Mouse (Mus musculus) kidney, adult 2 months (tissue): ENCODE measurements at regions not wholly inside any gene's neighbourhood (a gene's known extent, or its start where the extent isn't known, plus 50 kb on each side); places are given as distances from the start of the nearest gene placed in this dataset.
A peak's percentile ranks its signal among the peaks of the same experiment; 100 is the strongest.

Experiments
- DNase-seq: peaks from one replicate; pipeline ENCODE4 v3.0.0; 2021
- H3K27ac ChIP-seq: fragments of 200-500 bp; 2 replicates; pipeline ENCODE4 v1.5.1; 2012; ENCODE audit warnings: low read depth, low read length, control low read depth, inconsistent platforms; ENCODE audit not compliant: insufficient read depth
- H3K27me3 ChIP-seq: fragments of 200-500 bp; replicated peaks from 2 replicates; pipeline ENCODE4 v1.6.1; 2012; ENCODE audit warnings: mild to moderate bottlenecking, moderate library complexity, low read length, inconsistent platforms; ENCODE audit not compliant: control insufficient read depth, insufficient read depth
- H3K36me3 ChIP-seq: fragments of 200-500 bp; 2 replicates; pipeline ENCODE4 v1.6.1; 2012; ENCODE audit warnings: mild to moderate bottlenecking, moderate library complexity, low read length, inconsistent platforms; ENCODE audit not compliant: control insufficient read depth, insufficient read depth
- H3K4me1 ChIP-seq: fragments of 200-500 bp; 2 replicates; pipeline ENCODE4 v1.6.1; 2011; ENCODE audit warnings: low read length; ENCODE audit not compliant: control insufficient read depth, insufficient read depth
- H3K4me3 ChIP-seq: fragments of 200-500 bp; 2 replicates; pipeline ENCODE4 v1.5.1; 2011; ENCODE audit warnings: mild to moderate bottlenecking, low read depth, low read length, control low read depth; ENCODE audit not compliant: insufficient read depth
- CTCF ChIP-seq: fragments of 200-500 bp; conservative IDR thresholded peaks from 2 replicates; pipeline ENCODE4 v1.5.1; 2011; ENCODE audit warnings: low read depth, mild to moderate bottlenecking, control low read depth, low read length, moderate library complexity, mixed read lengths; ENCODE audit not compliant: insufficient read depth, insufficient read length
- POLR2A ChIP-seq: fragments of 200-500 bp; IDR thresholded peaks from one replicate; pipeline ENCODE4 v1.6.1; 2011; ENCODE audit warnings: low read depth, low read length, control low read depth
- WGBS: fragments of 180-500 bp; shearing (Covaris S2); methylation state at CpG from one replicate; pipeline ENCODE4 v1.1.7; 2018; 5-methylcytosine and 5-hydroxymethylcytosine counted together

GRCm38 (mm10) chr6:98842924-98843323 is 500.4 kb upstream of the Gm765 start:
- no peaks in the 10 kb centered on the region for H3K4me1 ChIP-seq
- TF ChIP-seq POLR2A (no peak), CTCF (no peak)
- no peaks in the 10 kb centered on the region for H3K27me3 ChIP-seq
- no peak for DNase-seq
- WGBS: 54% methylated on average over 4 of the region's 4 CpGs
- H3K4me3 ChIP-seq: no peak overlapping the region
- H3K27ac ChIP-seq: no peak overlapping the region
- H3K36me3 ChIP-seq: no peaks in the 10 kb centered on the region

- TF ChIP-seq CTCF (no peak), POLR2A (no peak)
- WGBS: 86% methylated on average over 7 of the region's 7 CpGs
- Histone ChIP-seq H3K27me3 (no peaks in the 10 kb centered on the region), H3K27ac (no peak overlapping the region), H3K36me3 (no peaks in the 10 kb centered on the region), H3K4me1 (peaks cover 4% of the 10 kb centered on the region; the same call in 1 of the 2 replicates), H3K4me3 (no peak overlapping the region)
- DNase-seq: no peak
Observed at GRCm38 (mm10) chr6:98833922-98834321, 491.4 kb upstream of the Gm765 start.

GRCm38 (mm10) chr6:98830191-98830590 is 487.6 kb upstream of the Gm765 start:
- peaks cover 4% of the 10 kb centered on the region; the same call in 1 of the 2 replicates for H3K4me1 ChIP-seq
- H3K27me3 ChIP-seq: no peaks in the 10 kb centered on the region
- no peaks in the 10 kb centered on the region for H3K36me3 ChIP-seq
- TF ChIP-seq POLR2A (no peak), CTCF (no peak)
- 42% methylated on average over 4 of the region's 4 CpGs for WGBS
- no peak overlapping the region for H3K27ac ChIP-seq
- H3K4me3 ChIP-seq: no peak overlapping the region
- peak; percentile 62 for DNase-seq

GRCm38 (mm10) chr6:98808046-98808445 is 465.5 kb upstream of the Gm765 start:
- Histone ChIP-seq H3K27ac (no peak overlapping the region), H3K36me3 (no peaks in the 10 kb centered on the region), H3K4me3 (no peak overlapping the region), H3K4me1 (no peaks in the 10 kb centered on the region), H3K27me3 (no peaks in the 10 kb centered on the region; the same call in 1 of the 2 replicates)
- DNase-seq: no peak
- WGBS: 87% methylated on average over 1 of the region's 1 CpGs
- TF ChIP-seq POLR2A (no peak), CTCF (no peak)

GRCm38 (mm10) chr6:98803384-98803949 is 460.9 kb upstream of the Gm765 start:
- H3K27me3 ChIP-seq: no peaks in the 10 kb centered on the region; the same call in 1 of the 2 replicates

GRCm38 (mm10) chr6:98801061-98801460 is 458.5 kb upstream of the Gm765 start:
- Histone ChIP-seq H3K27ac (no peak overlapping the region), H3K4me3 (no peak overlapping the region), H3K27me3 (no peaks in the 10 kb centered on the region), H3K36me3 (no peaks in the 10 kb centered on the region), H3K4me1 (no peaks in the 10 kb centered on the region)
- TF ChIP-seq CTCF (no peak), POLR2A (no peak)
- DNase-seq: no peak
- WGBS: 89% methylated on average over 4 of the region's 4 CpGs

More at GRCm38 (mm10) chr6:98803384-98803949, 460.9 kb upstream of the Gm765 start:
- TF ChIP-seq CTCF: no peak
- TF ChIP-seq POLR2A: no peak
- H3K27ac ChIP-seq: no peak overlapping the region
- H3K4me1 ChIP-seq: no peaks in the 10 kb centered on the region
- DNase-seq: no peak
- no peak overlapping the region for H3K4me3 ChIP-seq
- 88% methylated on average over 13 of the region's 13 CpGs for WGBS
- no peaks in the 10 kb centered on the region for H3K36me3 ChIP-seq

GRCm38 (mm10) chr6:98800040-98800439 is 457.5 kb upstream of the Gm765 start:
- DNase-seq: no peak

GRCm38 (mm10) chr6:98797778-98798177 is 455.2 kb upstream of the Gm765 start:
- Histone ChIP-seq H3K4me3 (no peak overlapping the region), H3K36me3 (no peaks in the 10 kb centered on the region), H3K4me1 (no peaks in the 10 kb centered on the region), H3K27ac (no peak overlapping the region), H3K27me3 (no peaks in the 10 kb centered on the region)
- WGBS: 79% methylated on average over 3 of the region's 3 CpGs
- no peak for TF ChIP-seq CTCF
- no peak for TF ChIP-seq POLR2A
- DNase-seq: no peak

More at GRCm38 (mm10) chr6:98800040-98800439, 457.5 kb upstream of the Gm765 start:
- Histone ChIP-seq H3K27me3 (no peaks in the 10 kb centered on the region), H3K4me1 (no peaks in the 10 kb centered on the region), H3K27ac (no peak overlapping the region), H3K36me3 (no peaks in the 10 kb centered on the region), H3K4me3 (no peak overlapping the region)
- no peak for TF ChIP-seq CTCF
- TF ChIP-seq POLR2A: no peak
- WGBS: 57% methylated on average over 8 of the region's 8 CpGs
